Mouse (Mus musculus): ENCODE data around the gene Pno1.

The Pno1 gene

GRCm38 (mm10) chr11:17172300-17172699 is 39.1 kb downstream of the Pno1 start:
- no peak for DNase-seq

GRCm38 (mm10) chr11:17170938-17171729 is 40.2 kb downstream of the Pno1 start:
- no peak for DNase-seq

- no peak for DNase-seq
These were observed 42.1 kb downstream of the Pno1 start for GRCm38 (mm10) chr11:17169262-17169661.

GRCm38 (mm10) chr11:17166627-17167026 is 44.7 kb downstream of the Pno1 start:
- no peak for DNase-seq

- DNase-seq, result no peak
These were observed 47.4 kb downstream of the Pno1 start for GRCm38 (mm10) chr11:17163956-17164355.

- peak; percentile 63 to 81 for DNase-seq
These were observed 51.1 kb downstream of the Pno1 start for GRCm38 (mm10) chr11:17160242-17160641.

GRCm38 (mm10) chr11:17159738-17160241 is 51.6 kb downstream of the Pno1 start:
- DNase-seq, result peak; percentile 48 to 66

- DNase-seq, result peak; percentile 97 to 99
These were observed 52.3 kb downstream of the Pno1 start, which contains the start of gene Ppp3r1 for GRCm38 (mm10) chr11:17158858-17159737. Ppp3r1 (plus strand) TSS chr11:17159263.

Measured in cerebellum, adult 18-20 months (tissue).